Mouse (Mus musculus): ENCODE results near the gene Serpinb9. TPM values are rescaled to one million over a fixed set of nuclear protein-coding genes. Genes with fewer than 3 reads are reported as not detected.
"Not testable (repeated sequence)": the region's sequence is repeated elsewhere in the genome, so short reads cannot be mapped to it uniquely, and the experiment has no call there.

The Serpinb9 gene
- 0.42 and 0.61 TPM in 2 replicates for polyA plus RNA-seq (2015; fragmentation: Nextera tagmentation; extraction: Ambion mirVana)

DNA sequence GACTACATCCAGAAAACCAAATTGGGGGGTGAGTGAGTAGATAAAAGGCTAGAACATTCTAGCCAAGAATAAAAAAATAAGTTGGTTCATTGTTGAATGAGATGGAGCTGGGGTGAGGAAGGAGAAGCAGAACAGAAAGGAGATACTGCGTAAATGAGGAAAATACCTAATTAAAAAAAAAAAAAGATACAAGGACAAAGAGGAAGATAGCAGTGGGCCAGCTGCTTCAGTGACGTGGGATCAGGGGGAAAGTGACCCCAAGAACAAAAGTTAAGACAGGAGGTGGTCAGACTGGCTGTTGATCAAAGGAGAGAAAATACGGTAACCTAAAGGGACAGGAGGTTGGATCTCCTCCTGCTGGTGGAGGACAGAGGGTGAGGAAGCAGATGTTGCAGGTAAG is at the start of gene Serpinb9:
Gene Serpinb9 (plus strand): TSS at position 301 of the 400 bp plus-strand sequence.
- peak within 1 kb of the TSS; percentile 48; the same call in 1 of the 2 replicates for H3K4me2 ChIP-seq
- H3K27me3 ChIP-seq: no peaks in the 10 kb centered on the region
- H3K4me3 ChIP-seq: peak within 1 kb of the TSS; percentile 25; the same call in 1 of the 2 replicates
- no peaks in the 10 kb centered on the region for H3K36me3 ChIP-seq (ENCODE audit: poor library complexity, severe bottlenecking)
- no peak within 1 kb of the TSS for H3K27ac ChIP-seq
- 73% methylated on average over 3 of the region's 3 CpGs for WGBS
- no peak for ATAC-seq
- H3K9ac ChIP-seq: no peak within 1 kb of the TSS
- H3K4me1 ChIP-seq: peaks cover 7% of the 10 kb centered on the region; the same call in 1 of the 2 replicates
- no peaks in the 10 kb centered on the region for H3K9me3 ChIP-seq (replicated peaks)

- ATAC-seq: no peak
Measured at GRCm38 (mm10) chr13:32956537-32956936, 46.5 kb upstream of the Serpinb9 start.

GRCm38 (mm10) chr13:32957917-32958316 is 45.1 kb upstream of the Serpinb9 start:
- WGBS: 89% methylated on average over 4 of the region's 4 CpGs
- Histone ChIP-seq H3K27ac (no peak overlapping the region), H3K36me3 (ENCODE audit: poor library complexity, severe bottlenecking) (no peaks in the 10 kb centered on the region), H3K9me3 (replicated peaks) (no peaks in the 10 kb centered on the region), H3K4me2 (no peak overlapping the region), H3K4me3 (no peak overlapping the region), H3K4me1 (no peaks in the 10 kb centered on the region), H3K9ac (no peak overlapping the region), H3K27me3 (no peaks in the 10 kb centered on the region)
- no peak for ATAC-seq

More at GRCm38 (mm10) chr13:32956537-32956936, 46.5 kb upstream of the Serpinb9 start:
- Histone ChIP-seq H3K9ac (no peak overlapping the region), H3K4me3 (no peak overlapping the region), H3K9me3 (replicated peaks) (no peaks in the 10 kb centered on the region), H3K4me2 (no peak overlapping the region), H3K4me1 (no peaks in the 10 kb centered on the region), H3K27me3 (no peaks in the 10 kb centered on the region), H3K27ac (no peak overlapping the region), H3K36me3 (ENCODE audit: poor library complexity, severe bottlenecking) (no peaks in the 10 kb centered on the region)
- 69% methylated on average over 4 of the region's 4 CpGs for WGBS

DNA sequence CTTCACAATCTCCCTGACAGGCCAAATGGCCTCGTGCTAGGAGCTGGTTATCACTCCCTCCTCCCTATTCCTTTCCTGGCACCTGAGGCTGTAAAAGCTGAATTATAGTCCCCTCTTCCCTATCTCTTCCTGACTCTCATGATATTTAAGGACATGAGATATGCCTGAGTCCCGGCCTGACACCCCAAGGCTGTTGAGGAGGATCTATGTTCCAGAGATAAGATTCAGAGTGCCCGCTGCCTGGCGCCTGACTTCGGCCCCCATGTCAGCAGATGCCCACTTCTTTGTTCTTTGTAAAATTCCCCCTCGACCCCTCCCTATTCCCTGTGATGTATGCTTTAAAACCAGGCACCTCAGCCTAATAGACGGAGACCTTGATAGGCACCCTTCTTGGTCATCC is 44.5 kb upstream of the Serpinb9 start:
- H3K9me3 ChIP-seq (replicated peaks); H3K4me3 ChIP-seq; H3K36me3 ChIP-seq (ENCODE audit: poor library complexity, severe bottlenecking); H3K27ac ChIP-seq; ATAC-seq; H3K27me3 ChIP-seq; H3K9ac ChIP-seq; H3K4me2 ChIP-seq; H3K4me1 ChIP-seq: not testable (repeated sequence)
- WGBS: 92% methylated on average over 7 of the region's 7 CpGs

- Histone ChIP-seq H3K36me3 (ENCODE audit: poor library complexity, severe bottlenecking) (no peaks in the 10 kb centered on the region), H3K27ac (no peak overlapping the region), H3K9me3 (replicated peaks) (no peaks in the 10 kb centered on the region), H3K27me3 (no peaks in the 10 kb centered on the region), H3K4me3 (no peak overlapping the region), H3K4me1 (no peaks in the 10 kb centered on the region), H3K4me2 (no peak overlapping the region), H3K9ac (no peak overlapping the region)
- ATAC-seq: no peak
- 89% methylated on average over 9 of the region's 9 CpGs for WGBS
Measured at GRCm38 (mm10) chr13:32963990-32964753, 38.9 kb upstream of the Serpinb9 start.

- Histone ChIP-seq H3K36me3 (ENCODE audit: poor library complexity, severe bottlenecking) (no peaks in the 10 kb centered on the region), H3K4me1 (no peaks in the 10 kb centered on the region), H3K4me2 (peak within 1 kb of the TSS; percentile 26), H3K4me3 (no peak within 1 kb of the TSS; the same call in 1 of the 2 replicates), H3K9ac (no peak within 1 kb of the TSS), H3K9me3 (replicated peaks) (no peaks in the 10 kb centered on the region), H3K27ac (no peak within 1 kb of the TSS), H3K27me3 (no peaks in the 10 kb centered on the region)
- ATAC-seq: 0 out of 2 replicates have a peak, but pooled peaks have one; percentile 21
- WGBS: 59% methylated on average over 14 of the region's 16 CpGs
Measured at GRCm38 (mm10) chr13:32964989-32965811, 37.9 kb upstream of the Serpinb9 start, which contains the start of gene Serpinb6b. TSS of gene Serpinb6b (plus strand) at chr13:32965209.

DNA sequence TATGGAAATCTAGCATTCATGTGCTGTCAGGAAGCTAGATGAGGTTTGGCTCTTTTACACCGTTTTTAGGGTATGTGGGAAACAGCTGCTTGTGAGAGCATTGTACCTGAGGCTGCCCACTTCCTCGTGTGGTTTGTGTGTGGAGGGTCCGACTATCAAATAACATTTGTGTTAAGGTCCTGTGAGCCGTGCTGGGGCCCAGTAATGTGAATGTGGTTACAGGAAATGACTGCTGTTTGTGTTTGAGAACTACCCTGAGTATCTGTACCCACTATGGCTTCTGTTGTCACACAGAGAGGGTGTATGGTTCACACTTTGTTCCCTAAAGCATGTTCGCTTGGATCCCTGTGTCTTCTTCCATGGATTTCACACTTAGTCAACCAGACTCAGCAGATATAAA is 36.9 kb upstream of the Serpinb9 start:
- no peak overlapping the region for H3K4me3 ChIP-seq
- 75% methylated on average over 5 of the region's 5 CpGs for WGBS
- H3K36me3 ChIP-seq (ENCODE audit: poor library complexity, severe bottlenecking): no peaks in the 10 kb centered on the region
- H3K9me3 ChIP-seq (replicated peaks): no peaks in the 10 kb centered on the region
- no peak overlapping the region for H3K4me2 ChIP-seq
- H3K27ac ChIP-seq: no peak overlapping the region
- no peak for ATAC-seq
- no peaks in the 10 kb centered on the region for H3K4me1 ChIP-seq
- H3K9ac ChIP-seq: no peak overlapping the region
- H3K27me3 ChIP-seq: no peaks in the 10 kb centered on the region

DNA sequence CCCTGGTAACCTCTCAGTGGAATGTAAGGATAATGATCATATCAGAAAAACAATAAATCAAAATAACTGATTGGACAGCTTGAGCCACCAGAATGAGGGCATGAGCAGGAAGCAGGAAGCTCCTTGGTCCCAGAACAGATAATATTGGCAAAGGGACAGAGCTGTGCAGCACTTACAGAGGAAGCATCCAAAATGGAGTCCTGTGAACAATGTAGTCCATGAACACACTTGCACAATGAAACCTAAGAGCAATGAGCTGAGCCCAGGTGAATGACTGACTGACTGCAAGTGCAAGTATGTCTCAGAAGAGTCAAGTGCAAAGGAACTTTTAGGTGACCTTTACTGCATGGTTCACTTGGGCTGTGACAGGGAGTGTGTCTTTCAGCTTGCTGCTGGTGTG is 35.8 kb upstream of the Serpinb9 start:
- no peak overlapping the region for H3K9ac ChIP-seq
- no peak overlapping the region for H3K4me3 ChIP-seq
- no peak overlapping the region for H3K4me2 ChIP-seq
- H3K27ac ChIP-seq: no peak overlapping the region
- no peak for ATAC-seq
- no peaks in the 10 kb centered on the region for H3K27me3 ChIP-seq
- no peaks in the 10 kb centered on the region for H3K9me3 ChIP-seq (replicated peaks)
- H3K36me3 ChIP-seq (ENCODE audit: poor library complexity, severe bottlenecking): no peaks in the 10 kb centered on the region
- H3K4me1 ChIP-seq: no peaks in the 10 kb centered on the region

- 86% methylated on average over 5 of the region's 5 CpGs for WGBS
- H3K27ac ChIP-seq: no peak overlapping the region
- H3K36me3 ChIP-seq (ENCODE audit: poor library complexity, severe bottlenecking): no peaks in the 10 kb centered on the region
Measured at GRCm38 (mm10) chr13:32968353-32968984, 34.6 kb upstream of the Serpinb9 start.

DNA sequence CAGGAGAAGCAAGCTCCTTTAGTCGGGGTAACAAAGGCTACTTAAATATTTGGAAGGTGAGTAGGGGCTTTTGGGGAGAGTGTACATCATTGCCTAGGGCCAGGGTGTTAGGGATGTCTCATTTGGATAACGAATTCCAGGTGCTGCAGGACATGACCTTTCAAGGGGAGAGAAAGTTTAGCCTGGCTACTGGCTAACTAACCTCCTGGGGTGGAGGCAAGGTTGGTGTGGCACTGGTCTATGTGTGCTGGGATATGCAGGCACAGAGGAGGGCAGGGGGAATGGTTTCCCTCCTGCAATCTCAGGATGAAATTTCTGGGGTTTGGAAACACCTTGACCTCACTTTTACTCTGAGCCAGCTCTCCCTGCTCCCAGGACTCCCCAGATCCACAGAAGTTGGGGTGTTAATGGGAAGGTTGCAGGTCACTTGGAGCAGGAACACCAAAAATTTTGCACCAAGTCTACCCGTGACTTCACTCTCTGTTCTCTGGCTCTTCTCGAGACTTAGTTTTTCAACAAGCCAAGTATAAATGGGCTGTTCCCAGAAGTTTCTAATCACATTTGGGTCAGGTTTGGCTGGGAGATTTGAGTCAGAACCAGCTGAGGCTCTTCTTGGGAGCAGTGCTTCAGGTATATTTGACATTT is 33.9 kb upstream of the Serpinb9 start:
- no peaks in the 10 kb centered on the region for H3K27me3 ChIP-seq
- no peak overlapping the region for H3K27ac ChIP-seq
- H3K4me1 ChIP-seq: no peaks in the 10 kb centered on the region
- no peak for ATAC-seq
- no peak overlapping the region for H3K9ac ChIP-seq
- H3K4me2 ChIP-seq: no peak overlapping the region
- H3K4me3 ChIP-seq: no peak overlapping the region
- WGBS: 75% methylated on average over 4 of the region's 4 CpGs
- no peaks in the 10 kb centered on the region for H3K9me3 ChIP-seq (replicated peaks)
- no peaks in the 10 kb centered on the region for H3K36me3 ChIP-seq (ENCODE audit: poor library complexity, severe bottlenecking)

More at GRCm38 (mm10) chr13:32968353-32968984, 34.6 kb upstream of the Serpinb9 start:
- Histone ChIP-seq H3K27me3 (no peaks in the 10 kb centered on the region), H3K4me3 (no peak overlapping the region), H3K4me2 (no peak overlapping the region), H3K4me1 (no peaks in the 10 kb centered on the region), H3K9me3 (replicated peaks) (no peaks in the 10 kb centered on the region), H3K9ac (no peak overlapping the region)
- ATAC-seq: no peak

DNA sequence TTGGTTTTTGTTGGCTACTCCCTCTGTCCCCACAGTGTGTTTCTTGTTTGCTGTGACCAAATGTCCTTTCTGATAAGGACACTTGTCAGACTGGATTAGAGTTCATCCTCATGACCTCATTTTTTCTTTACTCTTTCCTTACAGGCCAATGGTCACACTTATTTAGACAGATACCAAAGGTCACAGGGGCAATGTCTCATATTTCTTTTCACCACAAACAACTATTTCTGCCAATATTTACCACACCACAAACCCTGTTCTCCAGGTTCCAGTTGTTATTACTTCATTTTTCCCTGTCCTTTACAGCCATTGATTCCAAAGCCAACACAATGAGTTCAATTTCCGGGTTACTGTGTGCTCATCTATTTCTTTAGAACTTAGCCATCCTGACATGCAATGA is 33.4 kb upstream of the Serpinb9 start:
- Histone ChIP-seq H3K4me3 (no peak overlapping the region), H3K9ac (no peak overlapping the region), H3K27me3 (no peaks in the 10 kb centered on the region), H3K36me3 (ENCODE audit: poor library complexity, severe bottlenecking) (no peaks in the 10 kb centered on the region), H3K4me1 (no peaks in the 10 kb centered on the region), H3K4me2 (no peak overlapping the region), H3K9me3 (replicated peaks) (no peaks in the 10 kb centered on the region), H3K27ac (no peak overlapping the region)
- 95% methylated on average over 1 of the region's 1 CpGs for WGBS
- ATAC-seq: no peak
